Mouse (Mus musculus): ENCODE measurements around the gene Impg1.

GRCm38 (mm10) chr9:80313610-80314009, 151.7 kb downstream of the Impg1 start:
- no peak for TF ChIP-seq CTCF (IDR thresholded peaks at IDR 0.05 in 2 of 3, conservative IDR thresholded peaks at IDR 0.05 in 1 of 3; ENCODE audit: control insufficient read depth in 1 of 3, insufficient read depth in 1 of 3, low read depth in 2 of 3, low read length in 3 of 3, poor library complexity in 1 of 3, severe bottlenecking in 1 of 3)
- no peak for TF ChIP-seq TBP (IDR thresholded peaks at IDR 0.05; ENCODE audit: low read depth, low read length)
- TF ChIP-seq MYC (IDR thresholded peaks at IDR 0.05; ENCODE audit: low read depth, low read length) = no peak
- TF ChIP-seq GATA1 (IDR thresholded peaks at IDR 0.05; ENCODE audit: low read depth, low read length) = no peak
